Mouse (Mus musculus) thymus, adult 2 months (tissue): Measurements from ENCODE around the gene Lama5. TPM values are rescaled to one million over a fixed set of nuclear protein-coding genes. Genes with fewer than 3 reads are reported as not detected.

Experiments
- DNase-seq: peaks from one replicate; pipeline ENCODE4 v3.0.0; 2021
- H3K27ac ChIP-seq: fragments of 200-500 bp; 2 replicates; pipeline ENCODE4 v1.5.1; 2012; ENCODE audit warnings: low read length, control low read depth; ENCODE audit not compliant: control insufficient read depth, insufficient read depth
- H3K27me3 ChIP-seq: fragments of 200-500 bp; 2 replicates; pipeline ENCODE4 v1.6.1; 2012; ENCODE audit warnings: mild to moderate bottlenecking, low read length, moderate library complexity, mixed read lengths; ENCODE audit not compliant: control insufficient read depth, insufficient read depth
- H3K36me3 ChIP-seq: fragments of 200-500 bp; 2 replicates; pipeline ENCODE4 v1.6.1; 2012; ENCODE audit warnings: mild to moderate bottlenecking, low read length, moderate library complexity; ENCODE audit not compliant: control insufficient read depth, insufficient read depth
- H3K4me1 ChIP-seq: fragments of 200-500 bp; replicated peaks from 2 replicates; pipeline ENCODE4 v1.6.1; 2012; ENCODE audit warnings: low read length; ENCODE audit not compliant: control insufficient read depth, insufficient read depth
- H3K4me3 ChIP-seq: fragments of 200-500 bp; 2 replicates; pipeline ENCODE4 v1.5.1; 2012; ENCODE audit warnings: mild to moderate bottlenecking, low read length, control low read depth, moderate library complexity; ENCODE audit not compliant: control insufficient read depth, insufficient read depth
- CTCF ChIP-seq: fragments of 200-500 bp; IDR thresholded peaks from 2 replicates; pipeline ENCODE4 v1.5.1; 2012; ENCODE audit warnings: mild to moderate bottlenecking, control low read depth, low read length, moderate library complexity, borderline replicate concordance; ENCODE audit not compliant: control insufficient read depth, poor library complexity, insufficient read depth; ENCODE audit errors: extremely low read depth
- POLR2A ChIP-seq: fragments of 200-500 bp; IDR thresholded peaks from 2 replicates; pipeline ENCODE4 v1.6.1; 2012; ENCODE audit warnings: mild to moderate bottlenecking, low read length, control low read depth, moderate library complexity; ENCODE audit not compliant: control insufficient read depth, poor library complexity, insufficient read depth; ENCODE audit errors: extremely low read depth
- WGBS: fragments of 180-500 bp; shearing (Covaris S2); methylation state at CpG from one replicate; pipeline ENCODE4 v1.1.7; 2018; 5-methylcytosine and 5-hydroxymethylcytosine counted together
- polyA plus RNA-seq: library from polyadenylated mRNA; depleted of rRNA; stranded (reverse); fragments of >200 nt; gene quantifications from 2 replicates; pipeline ENCODE4 v1.2.3, GENCODE M21; 2012

The Lama5 gene
- polyA plus RNA-seq, 1 experiment = 13.1 TPM

DNA sequence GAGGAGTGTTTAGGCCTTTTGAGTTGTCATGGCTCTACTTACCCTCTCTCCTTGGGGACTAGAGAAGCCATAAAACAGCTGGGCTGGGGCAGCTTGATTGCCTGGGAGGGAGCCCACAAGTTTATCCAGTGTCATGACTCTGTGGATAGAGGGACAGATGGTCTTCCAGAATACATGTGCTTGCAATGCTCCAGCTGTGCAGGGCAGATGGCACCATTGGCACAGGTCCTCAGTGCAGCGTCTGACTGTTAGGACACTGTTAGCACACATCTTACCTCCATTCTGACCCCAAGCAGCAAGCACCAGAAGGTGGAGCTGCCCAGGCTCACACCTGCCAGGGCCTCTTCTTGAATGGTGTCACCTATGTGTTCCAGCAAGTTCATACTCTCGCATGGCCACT lies 59.8 kb downstream of the Lama5 start:
- no peak overlapping the region for H3K4me3 ChIP-seq
- DNase-seq = no peak
- WGBS = 95% methylated on average over 2 of the region's 2 CpGs

DNA sequence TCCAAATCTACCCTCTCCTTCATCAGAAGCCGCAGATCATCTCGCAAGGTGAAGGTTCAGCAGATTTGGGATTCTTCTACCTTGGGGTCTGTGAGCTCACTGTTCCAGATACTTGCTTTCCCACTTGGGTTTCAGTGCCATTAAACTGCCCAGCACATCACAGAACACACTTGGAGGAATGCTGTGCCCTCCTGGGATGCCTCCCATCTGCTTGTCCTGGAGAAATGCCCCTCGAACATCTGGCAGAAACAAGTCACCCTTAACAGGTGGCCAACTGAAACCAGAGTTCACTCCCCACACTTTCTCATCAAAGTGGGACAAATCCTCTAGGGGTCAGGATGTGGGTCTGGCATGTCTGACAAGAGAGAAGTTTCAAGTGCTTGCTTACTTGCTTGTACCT lies 67.0 kb downstream of the Lama5 start:
- no peak for DNase-seq
- Histone ChIP-seq H3K27me3 (no peaks in the 10 kb centered on the region), H3K4me3 (no peak overlapping the region), H3K36me3 (peaks cover 31% of the 10 kb centered on the region), H3K27ac (no peak overlapping the region), H3K4me1 (no peaks in the 10 kb centered on the region)
- TF ChIP-seq CTCF (no peak), POLR2A (no peak)
- WGBS = 93% methylated on average over 3 of the region's 3 CpGs

More for the DNA sequence above, 59.8 kb downstream of the Lama5 start:
- no peaks in the 10 kb centered on the region for H3K4me1 ChIP-seq
- TF ChIP-seq CTCF (no peak), POLR2A (no peak)
- peaks cover 5% of the 10 kb centered on the region; the same call in 1 of the 2 replicates for H3K36me3 ChIP-seq
- H3K27me3 ChIP-seq = no peaks in the 10 kb centered on the region
- H3K27ac ChIP-seq = no peak overlapping the region

GRCm38 (mm10) chr2:180154796-180155195 lies 70.9 kb downstream of the Lama5 start:
- no peak for DNase-seq
- Histone ChIP-seq H3K27me3 (no peaks in the 10 kb centered on the region), H3K27ac (no peak overlapping the region), H3K4me1 (no peaks in the 10 kb centered on the region), H3K36me3 (peaks cover 56% of the 10 kb centered on the region), H3K4me3 (no peak overlapping the region)
- TF ChIP-seq POLR2A (no peak), CTCF (no peak)
- WGBS = 99% methylated on average over 3 of the region's 3 CpGs

- Histone ChIP-seq H3K27ac (no peak overlapping the region), H3K27me3 (no peaks in the 10 kb centered on the region), H3K4me3 (no peak overlapping the region), H3K36me3 (peaks cover 55% of the 10 kb centered on the region), H3K4me1 (no peaks in the 10 kb centered on the region)
- no peak for DNase-seq
- TF ChIP-seq CTCF (no peak), POLR2A (no peak)
- WGBS = 93% methylated on average over 9 of the region's 9 CpGs
These were observed 77.1 kb downstream of the Lama5 start for GRCm38 (mm10) chr2:180148551-180148950.

DNA sequence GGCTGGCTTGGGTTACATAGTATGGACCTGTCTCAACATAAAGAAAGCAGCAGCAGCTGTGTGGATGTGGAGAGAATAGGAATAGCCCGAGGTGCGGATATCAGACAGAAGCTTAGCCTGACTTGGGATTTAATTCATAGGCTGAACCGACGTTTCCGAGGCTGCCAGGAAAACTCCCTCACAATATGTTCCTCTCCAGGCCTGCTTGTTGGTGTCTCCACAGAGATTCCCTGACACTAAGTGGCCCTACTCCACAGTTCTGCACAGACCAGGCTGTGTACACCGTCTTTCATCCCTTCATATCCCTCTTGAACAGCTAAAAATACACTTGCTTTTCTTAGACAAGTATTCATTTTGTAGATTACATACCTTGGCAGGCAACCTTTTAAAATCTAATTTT lies 78.3 kb downstream of the Lama5 start:
- 97% methylated on average over 6 of the region's 6 CpGs for WGBS
- TF ChIP-seq POLR2A (no peak), CTCF (no peak)
- Histone ChIP-seq H3K4me1 (no peaks in the 10 kb centered on the region), H3K27ac (no peak overlapping the region), H3K36me3 (peaks cover 47% of the 10 kb centered on the region), H3K27me3 (no peaks in the 10 kb centered on the region), H3K4me3 (no peak overlapping the region)
- DNase-seq = no peak

DNA sequence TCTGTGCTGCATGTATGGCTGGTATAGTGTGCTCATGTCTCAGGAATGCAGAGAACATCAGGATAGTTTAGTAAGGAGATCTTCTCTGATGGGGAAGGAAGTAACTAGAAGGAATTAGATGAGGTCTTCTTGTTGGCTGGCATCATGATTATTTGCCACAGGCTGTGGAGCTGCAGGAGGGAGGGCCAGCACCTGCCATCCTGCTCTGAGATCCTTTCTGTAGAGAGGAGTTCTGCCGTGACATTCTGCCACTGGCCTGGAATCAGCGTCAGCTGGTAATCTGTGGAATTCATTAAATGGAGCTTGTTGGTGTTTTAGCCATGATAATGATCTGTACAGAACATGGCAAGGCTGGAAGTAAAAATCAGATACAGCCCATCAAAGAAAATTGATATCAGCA lies 79.6 kb downstream of the Lama5 start:
- Histone ChIP-seq H3K4me3 (no peak overlapping the region), H3K36me3 (peaks cover 38% of the 10 kb centered on the region), H3K27ac (no peak overlapping the region), H3K27me3 (no peaks in the 10 kb centered on the region), H3K4me1 (no peaks in the 10 kb centered on the region)
- DNase-seq = no peak
- TF ChIP-seq POLR2A = no peak
- TF ChIP-seq CTCF = no peak
- WGBS = 98% methylated on average over 2 of the region's 2 CpGs

GRCm38 (mm10) chr2:180135414-180135813 lies 90.2 kb downstream of the Lama5 start:
- TF ChIP-seq CTCF (no peak), POLR2A (no peak)
- 82% methylated on average over 5 of the region's 5 CpGs for WGBS
- H3K27me3 ChIP-seq = no peaks in the 10 kb centered on the region

More at GRCm38 (mm10) chr2:180135414-180135813, 90.2 kb downstream of the Lama5 start:
- H3K27ac ChIP-seq = no peak overlapping the region
- H3K4me3 ChIP-seq = no peak overlapping the region
- H3K36me3 ChIP-seq = peaks cover 14% of the 10 kb centered on the region
- H3K4me1 ChIP-seq = no peaks in the 10 kb centered on the region
- DNase-seq = no peak
